Mouse (Mus musculus) A20 (cell line): ENCODE data around the gene Cables2.

ENCODE experiments used
- DNase-seq: peaks from one replicate; pipeline ENCODE4 v3.0.0-alpha.2; 2011; ENCODE audit warnings: low read depth, low spot score

The Cables2 gene

DNA sequence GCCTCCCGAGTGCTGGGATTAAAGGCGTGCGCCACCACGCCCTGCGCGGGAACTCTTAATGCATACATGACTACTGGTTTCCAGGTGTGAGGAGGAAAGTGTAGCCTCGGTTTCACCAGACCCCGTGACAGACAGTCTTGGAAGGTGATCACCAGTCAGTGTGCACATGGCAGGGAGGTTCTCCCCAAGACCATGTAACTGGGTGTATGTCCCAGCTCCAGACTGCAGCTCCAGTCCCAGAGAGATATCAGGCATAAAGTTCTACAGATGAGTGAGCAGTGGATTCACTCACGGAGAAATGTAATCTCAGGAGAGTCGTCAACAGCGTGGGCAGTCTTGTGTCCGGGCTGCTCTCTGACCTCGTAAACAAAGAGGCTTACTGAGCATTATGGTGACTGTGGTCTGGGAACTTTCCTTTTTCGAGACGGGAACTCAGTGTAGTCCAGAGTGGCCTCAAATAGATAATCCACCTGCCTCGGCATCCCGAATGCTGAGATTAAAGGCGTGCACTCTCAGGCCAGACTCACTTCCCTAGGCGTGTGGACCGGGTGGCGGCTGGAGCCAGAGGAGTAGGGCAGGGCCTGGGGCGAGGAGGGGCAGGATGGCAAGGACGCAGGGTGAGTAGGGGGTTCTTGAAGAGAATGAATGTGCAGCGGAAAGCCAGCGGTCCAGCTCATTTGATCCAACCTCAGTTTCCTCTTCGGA lies 16.8 kb downstream of the Cables2 start:
- peak; percentile 80 for DNase-seq

DNA sequence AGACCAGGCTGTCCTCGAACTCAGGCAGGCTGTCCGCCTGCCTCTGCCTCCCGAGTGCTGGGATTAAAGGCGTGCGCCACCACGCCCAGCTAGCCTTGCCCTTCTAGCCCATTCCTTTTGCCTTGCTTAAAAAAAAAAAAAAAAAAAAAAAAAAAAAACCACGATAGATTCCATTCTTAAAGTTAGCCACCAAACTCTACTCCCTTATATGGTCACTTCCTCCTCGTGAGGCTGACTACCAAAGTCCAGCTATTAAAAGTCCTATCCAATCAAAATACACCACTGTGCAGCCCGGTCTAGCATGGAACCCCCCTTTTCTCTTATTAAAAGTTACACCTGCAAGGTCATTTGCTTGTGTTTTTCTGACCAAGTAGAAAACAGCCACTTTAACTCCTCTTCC lies 17.6 kb downstream of the Cables2 start:
- DNase-seq: peak; percentile 81

DNA sequence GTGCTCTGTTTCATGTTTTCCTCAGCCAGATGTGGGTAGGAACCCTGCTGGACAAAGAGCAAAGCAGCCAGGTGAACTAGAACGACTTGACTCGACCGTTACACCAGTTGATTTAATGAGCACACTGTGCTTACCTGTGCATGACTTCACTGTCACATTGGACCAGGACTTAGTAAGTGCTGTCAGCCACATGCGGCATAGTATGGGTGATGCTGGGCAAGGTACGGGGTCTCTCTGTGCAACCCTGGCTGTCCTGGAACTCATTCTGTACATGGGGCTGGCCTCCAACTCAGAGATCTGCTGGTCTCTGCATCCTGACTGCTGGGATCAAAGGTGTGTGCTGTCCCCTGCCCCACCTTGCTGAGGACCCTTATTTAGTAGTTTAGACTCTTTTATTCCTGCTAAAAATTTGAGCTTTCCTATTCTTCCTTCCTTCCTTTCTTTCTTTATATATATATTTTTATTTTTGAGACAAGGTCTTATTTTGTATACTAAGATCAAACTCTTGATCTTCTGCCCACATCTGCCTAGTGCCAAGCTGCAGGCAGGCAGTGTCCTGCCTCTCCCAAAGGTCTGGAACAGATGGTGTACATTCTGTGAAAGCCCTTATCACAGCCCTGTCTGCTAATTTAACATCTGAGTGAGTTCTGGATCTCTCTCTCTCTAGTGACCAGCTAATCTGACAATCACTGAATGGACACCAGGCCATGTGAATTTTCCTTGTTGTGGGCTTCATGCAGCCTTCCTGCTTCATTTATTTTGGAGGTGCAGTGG lies 18.7 kb downstream of the Cables2 start:
- no peak for DNase-seq

DNA sequence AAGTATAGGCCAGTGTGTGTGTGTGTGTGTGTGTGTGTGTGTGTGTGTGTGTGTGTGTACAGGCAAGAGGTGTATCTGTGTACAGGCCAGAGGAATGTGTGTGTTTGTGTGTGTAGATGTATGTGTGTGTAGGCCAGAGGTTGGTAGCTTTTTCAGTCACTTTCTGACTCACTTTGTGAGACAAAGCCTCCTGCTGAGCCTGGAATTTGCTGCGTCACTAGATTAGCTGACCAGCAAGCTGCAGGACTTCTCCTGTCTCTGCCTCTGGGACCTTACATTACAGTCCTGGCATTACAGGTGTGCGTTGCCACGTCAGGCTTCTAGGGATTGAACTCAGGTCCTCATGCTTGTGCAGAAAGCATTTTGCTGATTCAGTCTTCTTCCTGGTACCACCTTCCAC lies 21.5 kb downstream of the Cables2 start:
- DNase-seq: no peak

DNA sequence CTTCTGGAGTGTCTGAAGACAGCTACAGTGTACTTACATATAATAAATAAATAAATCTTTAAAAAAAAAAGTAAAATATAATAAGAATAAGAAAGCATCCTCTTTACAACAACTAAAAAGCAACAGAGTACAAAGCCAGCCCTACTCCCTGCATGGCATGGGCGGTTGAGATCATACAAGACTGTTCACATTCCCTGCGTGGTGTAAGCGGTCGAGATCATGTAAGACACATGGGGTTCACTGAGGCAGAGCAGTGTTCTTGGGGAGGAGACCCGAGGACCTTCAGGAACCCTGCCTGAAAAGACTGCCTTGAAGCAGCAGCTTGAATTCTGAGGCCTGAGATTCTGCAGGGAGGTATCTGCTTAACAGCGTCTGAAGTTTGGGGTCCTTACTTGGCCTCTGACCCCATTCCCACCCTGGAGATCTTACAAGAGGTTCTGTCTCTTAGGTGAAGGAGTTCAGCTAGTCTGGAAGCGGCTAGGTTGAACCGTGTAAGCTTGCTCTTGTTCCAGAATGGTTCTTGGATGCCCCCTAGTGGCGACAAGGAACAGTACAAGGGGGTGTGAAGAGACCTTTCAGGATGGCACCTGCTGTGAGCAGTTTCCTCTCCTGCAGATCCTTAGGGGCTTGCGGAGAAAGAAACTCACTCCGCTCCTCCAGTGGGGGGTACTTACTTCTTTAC lies 22.2 kb downstream of the Cables2 start:
- peak; percentile 83 for DNase-seq

GRCm38 (mm10) chr2:180248947-180249660 lies 24.2 kb downstream of the Cables2 start:
- DNase-seq: no peak

GRCm38 (mm10) chr2:180247916-180248315 lies 25.4 kb downstream of the Cables2 start:
- DNase-seq: no peak

GRCm38 (mm10) chr2:180243108-180243507 lies 30.2 kb downstream of the Cables2 start:
- no peak for DNase-seq

- DNase-seq: no peak
Observed at GRCm38 (mm10) chr2:180238591-180238990, 34.7 kb downstream of the Cables2 start.

DNA sequence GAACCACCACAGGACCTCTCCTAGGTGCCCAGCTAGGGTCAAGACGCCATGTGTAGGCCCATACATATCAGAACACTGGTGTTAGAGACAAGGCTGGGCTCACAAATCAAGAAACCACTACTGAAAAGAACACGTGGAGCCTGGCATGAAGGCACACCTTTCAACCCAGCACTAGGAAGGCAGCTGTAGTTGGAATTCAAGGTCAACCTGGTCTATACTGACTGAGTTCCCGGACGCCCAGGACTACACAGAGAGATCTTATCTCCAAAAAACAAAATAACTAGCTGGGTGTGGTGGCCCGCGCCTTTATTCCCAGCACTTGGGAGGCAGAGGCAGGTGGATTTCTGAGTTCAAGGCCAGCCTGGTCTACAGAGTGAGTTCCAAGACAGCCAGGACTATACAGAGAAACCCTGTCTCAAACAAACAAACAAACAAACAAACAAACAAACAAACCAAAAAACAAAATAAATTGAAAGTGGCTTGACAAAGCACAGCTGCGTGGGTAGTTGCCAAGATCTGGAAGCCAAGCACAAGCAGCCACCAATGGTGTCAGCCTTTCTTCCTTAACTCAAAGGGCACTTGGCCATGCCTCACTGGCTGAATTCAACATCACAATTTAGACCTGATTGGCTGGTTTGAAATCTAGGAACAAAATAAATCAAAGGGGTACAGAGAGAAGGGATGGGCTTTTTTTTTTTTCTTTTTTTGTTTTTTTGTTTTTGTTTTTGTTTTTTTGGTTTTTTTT lies 35.5 kb downstream of the Cables2 start:
- no peak for DNase-seq

GRCm38 (mm10) chr2:180236930-180237329 lies 36.4 kb downstream of the Cables2 start:
- no peak for DNase-seq

GRCm38 (mm10) chr2:180236500-180236899 lies 36.8 kb downstream of the Cables2 start:
- no peak for DNase-seq

DNA sequence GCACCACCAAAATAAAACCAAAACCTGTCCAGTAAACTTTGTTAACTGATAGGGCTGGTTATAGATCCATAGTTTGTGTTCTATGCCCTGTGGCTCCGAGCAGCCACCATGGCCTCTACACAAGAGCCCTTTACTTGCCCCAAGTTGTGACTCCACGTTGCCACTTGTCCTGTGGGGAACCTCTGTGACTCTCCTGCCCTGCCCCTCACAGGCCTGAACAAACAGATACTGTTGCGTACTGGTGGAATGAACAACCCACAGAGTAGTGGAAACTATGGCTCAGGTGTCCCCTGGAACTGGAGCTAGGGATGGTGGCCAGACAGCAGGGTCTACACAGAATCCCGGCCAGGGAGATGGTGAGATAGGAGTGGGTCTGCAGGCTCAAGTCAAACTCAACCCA lies 37.5 kb downstream of the Cables2 start:
- no peak for DNase-seq

- no peak for DNase-seq
Observed at GRCm38 (mm10) chr2:180234980-180235379, 38.3 kb downstream of the Cables2 start.

GRCm38 (mm10) chr2:180234353-180234752 lies 38.9 kb downstream of the Cables2 start:
- no peak for DNase-seq

- DNase-seq: no peak
Observed at GRCm38 (mm10) chr2:180233101-180233904, 40.0 kb downstream of the Cables2 start.

DNA sequence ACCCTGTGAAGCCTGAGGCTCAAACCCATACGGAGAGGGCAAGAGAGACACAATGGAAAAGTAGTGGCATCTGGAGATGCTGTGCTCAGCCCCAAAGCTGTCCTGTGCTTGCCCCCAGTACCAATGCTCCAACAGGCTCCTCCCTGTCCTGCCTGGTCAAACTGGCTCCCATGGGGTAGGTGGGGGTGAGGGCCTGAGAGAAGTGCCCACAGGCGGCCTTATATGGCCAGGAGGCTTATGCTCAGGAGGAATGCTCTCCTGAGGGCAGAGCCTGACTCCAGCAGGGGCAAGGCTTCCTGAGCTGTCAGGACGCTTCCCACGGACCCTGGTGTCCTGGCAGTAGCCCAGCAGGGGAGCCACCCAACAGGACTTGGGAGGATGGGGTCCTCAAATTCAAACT lies 42.8 kb downstream of the Cables2 start:
- no peak for DNase-seq

GRCm38 (mm10) chr2:180229129-180229528 lies 44.2 kb downstream of the Cables2 start:
- DNase-seq: no peak

DNA sequence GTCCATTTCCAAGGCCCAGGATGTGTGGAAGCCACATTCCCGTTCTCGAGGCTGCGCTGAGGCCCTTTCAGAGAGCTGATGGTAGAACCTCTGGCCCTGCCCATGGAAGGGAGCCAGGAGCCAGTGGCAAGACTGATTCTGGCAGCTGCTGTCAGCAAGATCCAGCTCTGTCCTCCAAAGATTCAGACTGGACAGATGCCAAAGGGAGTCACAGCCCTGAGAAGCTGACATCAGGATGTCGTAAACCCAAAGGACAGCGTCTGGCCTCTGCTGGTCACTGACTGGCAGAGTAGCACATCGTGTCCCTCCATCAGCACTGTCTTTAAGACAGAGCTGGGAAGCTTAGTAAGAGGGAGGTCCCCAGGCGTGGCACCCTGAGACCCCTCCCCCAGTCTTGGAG lies 44.7 kb downstream of the Cables2 start:
- no peak for DNase-seq

DNA sequence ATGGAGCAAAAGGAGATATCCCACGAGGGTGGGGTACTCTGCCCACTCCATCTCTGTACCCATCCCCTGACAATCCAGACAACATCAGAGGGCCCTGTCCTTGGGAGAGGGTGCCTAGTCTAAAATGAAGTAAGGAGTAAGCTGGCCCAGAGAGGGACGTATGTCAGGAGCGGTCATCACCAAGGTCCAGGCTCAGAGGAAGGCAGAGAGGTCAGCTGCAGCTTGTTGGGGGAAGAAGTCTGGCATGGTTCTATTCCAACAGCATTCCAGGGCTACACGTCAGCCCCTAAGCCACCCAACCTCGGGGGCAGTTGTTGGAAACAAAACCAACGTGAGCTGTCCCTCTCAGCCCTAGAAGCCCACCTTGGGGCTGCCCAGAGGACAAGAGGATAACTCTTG lies 45.2 kb downstream of the Cables2 start:
- no peak for DNase-seq
